Mouse (Mus musculus): ENCODE results near the gene Zfp619. TPM values are rescaled to one million over a fixed set of nuclear protein-coding genes. Genes with fewer than 3 reads are reported as not detected.
"Not testable (repeated sequence)": the region's sequence is repeated elsewhere in the genome, so short reads cannot be mapped to it uniquely, and the experiment has no call there.

Gene Zfp619
- 1 to 10 TPM; 1.6 to 2.0 TPM for total RNA-seq (2021)
- long read RNA-seq, experiment 1 = 0 reads
- long read RNA-seq, experiment 2, partial matches to known transcripts = 0 of 2 reads
- long read RNA-seq, experiment 2, other reads (novel, unspliced or antisense) = 2 of 2 reads

GRCm38 (mm10) chr7:39517616-39518177, at the start of gene Zfp619:
Gene Zfp619, plus strand, starts transcription at chr7:39517766.
- DNase-seq = peak; percentile 92

GRCm38 (mm10) chr7:39479013-39479412, 38.6 kb upstream of the Zfp619 start:
- DNase-seq = no peak

- DNase-seq = no peak
These were observed 33.2 kb upstream of the Zfp619 start for GRCm38 (mm10) chr7:39484384-39484783.

- no peak for DNase-seq
These were observed 30.3 kb upstream of the Zfp619 start for GRCm38 (mm10) chr7:39487159-39487853.

GRCm38 (mm10) chr7:39487854-39488205, 29.7 kb upstream of the Zfp619 start:
- no peak for DNase-seq

- DNase-seq = no peak
These were observed 22.9 kb upstream of the Zfp619 start for GRCm38 (mm10) chr7:39494646-39495045.

- DNase-seq = no peak
These were observed 13.5 kb upstream of the Zfp619 start for GRCm38 (mm10) chr7:39504100-39504499.

- DNase-seq = no peak
These were observed 796 bp downstream of the Zfp619 start for GRCm38 (mm10) chr7:39518362-39518761.

GRCm38 (mm10) chr7:39523703-39524424, 6.3 kb downstream of the Zfp619 start:
- no peak for DNase-seq

- no peak for DNase-seq
These were observed 25.6 kb downstream of the Zfp619 start for GRCm38 (mm10) chr7:39543151-39543550.

GRCm38 (mm10) chr7:39544242-39545111, 26.9 kb downstream of the Zfp619 start:
- DNase-seq = peak; percentile 71

GRCm38 (mm10) chr7:39545134-39545533, 27.6 kb downstream of the Zfp619 start:
- no peak for DNase-seq

GRCm38 (mm10) chr7:39549336-39549735, 31.8 kb downstream of the Zfp619 start:
- DNase-seq = peak; percentile 32

- peak; percentile 91 for DNase-seq
These were observed 34.7 kb downstream of the Zfp619 start for GRCm38 (mm10) chr7:39551976-39552891.

- no peak for DNase-seq
These were observed 35.4 kb downstream of the Zfp619 start for GRCm38 (mm10) chr7:39552993-39553392.

- DNase-seq = no peak
These were observed 36.3 kb downstream of the Zfp619 start for GRCm38 (mm10) chr7:39553871-39554270.

GRCm38 (mm10) chr7:39580066-39580465, 62.5 kb downstream of the Zfp619 start:
- no peak for DNase-seq

GRCm38 (mm10) chr7:39580601-39581000, 63.0 kb downstream of the Zfp619 start:
- DNase-seq = no peak

GRCm38 (mm10) chr7:39586834-39587233, 69.3 kb downstream of the Zfp619 start:
- not testable (repeated sequence) for DNase-seq

GRCm38 (mm10) chr7:39588037-39588436, 70.5 kb downstream of the Zfp619 start:
- no peak for DNase-seq

- DNase-seq = peak; percentile 20
These were observed 71.0 kb downstream of the Zfp619 start for GRCm38 (mm10) chr7:39588471-39589041.

Data from gastrocnemius, postnatal 10 days (tissue).